Mouse (Mus musculus): ENCODE results near the gene Magi2. TPM values are rescaled to one million over a fixed set of nuclear protein-coding genes. Genes with fewer than 3 reads are reported as not detected.
"Not testable (repeated sequence)": the region's sequence is repeated elsewhere in the genome, so short reads cannot be mapped to it uniquely, and the experiment has no call there.

Magi2 gene
- polyA plus RNA-seq, 1 experiment from 2014 or later = 3.0 TPM

DNA sequence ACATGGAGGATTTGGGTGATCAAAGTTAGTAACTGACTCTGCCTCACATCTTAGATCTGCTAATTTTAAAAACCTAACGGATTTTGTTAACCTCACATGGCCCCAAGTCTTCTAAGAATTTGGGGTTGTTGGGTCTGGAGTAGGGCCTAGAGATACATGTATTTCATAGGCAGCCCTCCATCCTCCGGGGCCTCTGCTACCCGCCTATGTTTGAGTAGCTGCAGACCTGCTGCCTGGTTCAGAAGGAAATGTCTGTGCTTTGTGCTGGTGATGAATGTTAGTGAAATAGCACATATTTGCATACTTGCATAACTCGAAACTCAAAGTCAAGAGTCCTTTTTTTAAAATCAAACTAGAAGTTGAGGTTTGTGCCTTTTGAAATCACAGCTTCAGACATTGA lies 319.6 kb downstream of the Magi2 start:
- Histone ChIP-seq H3K9me3 (replicated peaks; ENCODE audit: control insufficient read depth, low read length) (no peaks in the 10 kb centered on the region), H3K4me1 (ENCODE audit: control insufficient read depth, insufficient read depth, low read length) (no peaks in the 10 kb centered on the region), H3K36me3 (replicated peaks; ENCODE audit: control insufficient read depth, insufficient read depth, low read depth, low read length) (no peaks in the 10 kb centered on the region), H3K4me3 (ENCODE audit: low read depth, low read length) (no peak overlapping the region), H3K27me3 (ENCODE audit: control insufficient read depth, insufficient read depth, low read length) (no peaks in the 10 kb centered on the region), H3K27ac (replicated peaks; ENCODE audit: low read depth, low read length) (no peak overlapping the region), H3K9ac (replicated peaks; ENCODE audit: low read length) (no peak overlapping the region), H3K4me2 (ENCODE audit: low read depth, low read length) (no peak overlapping the region)
- WGBS = 78% methylated on average over 4 of the region's 4 CpGs
- DNase-seq (ENCODE audit: low spot score) (no peak), ATAC-seq (replicated peaks; ENCODE audit: insufficient number of reproducible peaks, low FRiP score, low TSS enrichment, low read depth) (no peak)

DNA sequence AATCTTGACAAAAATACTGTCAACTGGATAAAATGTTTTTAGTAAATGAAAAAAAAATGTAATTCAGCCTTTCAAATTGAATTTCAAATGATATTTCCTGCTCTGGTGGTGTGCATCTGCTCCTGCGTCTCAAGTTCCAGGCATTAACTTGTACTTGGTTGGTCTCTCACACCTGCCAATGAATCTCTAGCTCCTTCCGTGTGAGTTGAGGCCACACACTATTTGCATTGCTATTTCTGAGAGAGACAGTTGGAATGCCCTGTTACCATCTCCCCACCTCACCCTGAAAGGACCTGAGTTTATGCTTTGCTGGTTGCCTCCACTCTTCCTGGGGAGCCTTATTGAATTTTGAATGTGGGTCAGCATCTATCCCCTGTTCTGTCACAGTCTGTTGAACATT lies 320.1 kb downstream of the Magi2 start:
- Histone ChIP-seq H3K9me3 (replicated peaks; ENCODE audit: control insufficient read depth, low read length) (no peaks in the 10 kb centered on the region), H3K27ac (replicated peaks; ENCODE audit: low read depth, low read length) (no peak overlapping the region), H3K4me1 (ENCODE audit: control insufficient read depth, insufficient read depth, low read length) (no peaks in the 10 kb centered on the region), H3K9ac (replicated peaks; ENCODE audit: low read length) (no peak overlapping the region), H3K36me3 (replicated peaks; ENCODE audit: control insufficient read depth, insufficient read depth, low read depth, low read length) (no peaks in the 10 kb centered on the region), H3K4me2 (ENCODE audit: low read depth, low read length) (no peak overlapping the region), H3K27me3 (ENCODE audit: control insufficient read depth, insufficient read depth, low read length) (no peaks in the 10 kb centered on the region), H3K4me3 (ENCODE audit: low read depth, low read length) (no peak overlapping the region)
- no peak for DNase-seq (ENCODE audit: low spot score)
- WGBS = 79% methylated on average over 2 of the region's 2 CpGs
- ATAC-seq (replicated peaks; ENCODE audit: insufficient number of reproducible peaks, low FRiP score, low TSS enrichment, low read depth) = no peak

DNA sequence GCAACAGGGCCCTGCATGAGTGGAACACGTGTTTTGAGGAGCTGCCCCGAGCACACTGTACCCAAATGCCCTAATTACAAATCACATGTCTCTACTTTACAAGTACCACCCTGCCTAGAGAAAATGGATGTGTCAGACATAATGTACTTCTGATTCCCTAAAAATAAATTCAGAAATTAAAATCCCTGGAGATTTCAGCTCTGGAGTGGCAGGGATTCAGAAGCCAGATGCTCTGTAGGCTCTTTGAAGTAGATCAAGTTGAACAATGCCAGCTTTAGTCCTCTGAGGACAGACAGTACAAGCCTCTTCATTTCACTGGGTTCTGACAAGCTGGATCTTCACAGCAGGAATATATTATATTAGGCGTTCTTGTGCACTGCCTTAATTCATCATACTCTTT lies 326.7 kb downstream of the Magi2 start:
- WGBS = 77% methylated on average over 3 of the region's 3 CpGs
- Histone ChIP-seq H3K27ac (replicated peaks; ENCODE audit: low read depth, low read length) (no peak overlapping the region), H3K36me3 (replicated peaks; ENCODE audit: control insufficient read depth, insufficient read depth, low read depth, low read length) (no peaks in the 10 kb centered on the region), H3K4me3 (ENCODE audit: low read depth, low read length) (no peak overlapping the region), H3K27me3 (ENCODE audit: control insufficient read depth, insufficient read depth, low read length) (no peaks in the 10 kb centered on the region), H3K4me2 (ENCODE audit: low read depth, low read length) (no peak overlapping the region), H3K4me1 (ENCODE audit: control insufficient read depth, insufficient read depth, low read length) (no peaks in the 10 kb centered on the region), H3K9me3 (replicated peaks; ENCODE audit: control insufficient read depth, low read length) (no peaks in the 10 kb centered on the region), H3K9ac (replicated peaks; ENCODE audit: low read length) (no peak overlapping the region)
- DNase-seq (ENCODE audit: low spot score) = no peak
- no peak for ATAC-seq (replicated peaks; ENCODE audit: insufficient number of reproducible peaks, low FRiP score, low TSS enrichment, low read depth)

DNA sequence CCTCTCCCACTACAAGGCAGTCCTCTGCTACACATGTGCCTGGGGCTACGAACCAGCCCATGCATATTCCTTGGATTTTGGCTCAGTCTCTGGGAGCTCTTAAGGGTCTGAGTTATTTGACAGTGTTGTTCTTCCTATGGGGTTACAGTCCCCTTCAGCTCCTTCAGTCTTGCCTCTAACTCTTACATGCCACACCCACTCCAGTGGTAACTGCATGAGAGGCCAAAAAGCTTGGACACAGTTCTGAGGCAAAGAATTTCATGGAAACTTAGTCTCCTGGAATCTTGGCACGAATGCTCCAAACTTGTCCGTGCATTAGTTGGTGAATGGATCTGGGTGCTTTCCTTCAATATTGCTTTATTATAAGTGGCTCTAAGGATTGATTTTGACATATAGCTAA lies 338.8 kb downstream of the Magi2 start:
- Histone ChIP-seq H3K9me3 (replicated peaks; ENCODE audit: control insufficient read depth, low read length) (no peaks in the 10 kb centered on the region), H3K4me2 (ENCODE audit: low read depth, low read length) (no peak overlapping the region), H3K27ac (replicated peaks; ENCODE audit: low read depth, low read length) (no peak overlapping the region), H3K36me3 (replicated peaks; ENCODE audit: control insufficient read depth, insufficient read depth, low read depth, low read length) (no peaks in the 10 kb centered on the region), H3K27me3 (ENCODE audit: control insufficient read depth, insufficient read depth, low read length) (no peaks in the 10 kb centered on the region), H3K4me1 (ENCODE audit: control insufficient read depth, insufficient read depth, low read length) (no peaks in the 10 kb centered on the region), H3K4me3 (ENCODE audit: low read depth, low read length) (no peak overlapping the region), H3K9ac (replicated peaks; ENCODE audit: low read length) (no peak overlapping the region)
- 75% methylated on average over 3 of the region's 3 CpGs for WGBS
- no peak for DNase-seq (ENCODE audit: low spot score)
- no peak for ATAC-seq (replicated peaks; ENCODE audit: insufficient number of reproducible peaks, low FRiP score, low TSS enrichment, low read depth)

DNA sequence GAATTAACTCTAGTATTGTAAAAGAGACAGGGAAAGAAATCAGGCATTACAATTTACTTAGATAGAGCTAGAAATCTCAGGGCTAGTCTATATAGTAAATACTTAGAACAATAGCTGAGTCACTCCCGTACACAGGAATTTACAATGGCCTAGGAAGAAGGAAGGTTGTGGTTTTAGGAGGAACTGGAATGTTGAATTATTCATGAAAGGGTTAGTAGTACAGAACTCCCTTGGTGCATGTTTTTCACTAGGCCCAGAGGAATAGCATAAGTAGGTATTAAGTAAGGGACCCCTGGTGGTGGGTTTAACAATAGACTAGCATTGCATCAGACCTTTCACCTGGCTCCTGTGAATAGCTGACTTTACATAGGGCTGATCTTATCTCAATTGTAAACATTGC lies 339.3 kb downstream of the Magi2 start:
- H3K27ac ChIP-seq (replicated peaks; ENCODE audit: low read depth, low read length); DNase-seq (ENCODE audit: low spot score); H3K4me3 ChIP-seq (ENCODE audit: low read depth, low read length); H3K36me3 ChIP-seq (replicated peaks; ENCODE audit: control insufficient read depth, insufficient read depth, low read depth, low read length); H3K27me3 ChIP-seq (ENCODE audit: control insufficient read depth, insufficient read depth, low read length); H3K9ac ChIP-seq (replicated peaks; ENCODE audit: low read length); H3K9me3 ChIP-seq (replicated peaks; ENCODE audit: control insufficient read depth, low read length); H3K4me2 ChIP-seq (ENCODE audit: low read depth, low read length); ATAC-seq (replicated peaks; ENCODE audit: insufficient number of reproducible peaks, low FRiP score, low TSS enrichment, low read depth); H3K4me1 ChIP-seq (ENCODE audit: control insufficient read depth, insufficient read depth, low read length): not testable (repeated sequence)
- 67% methylated on average over 1 of the region's 1 CpGs for whole genome bisulfite sequencing

DNA sequence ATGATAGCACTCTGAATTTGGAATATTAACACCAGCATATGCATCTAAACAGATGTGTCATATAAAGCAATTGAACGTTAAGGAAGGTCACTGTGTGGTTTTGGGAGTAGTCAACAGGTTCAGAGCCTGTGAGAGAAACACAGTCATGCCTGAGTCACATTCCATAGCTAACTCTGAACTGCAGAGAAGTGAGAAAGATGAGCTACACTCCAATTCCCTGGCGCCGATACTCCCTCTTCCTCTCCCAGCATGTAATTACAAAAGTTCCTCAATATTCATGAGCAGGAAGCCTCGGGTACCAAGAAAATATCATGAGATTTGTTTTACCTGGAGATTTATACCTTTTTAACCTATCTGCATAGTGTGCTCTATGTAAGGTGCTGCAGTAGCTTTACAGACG lies 380.9 kb downstream of the Magi2 start:
- Histone ChIP-seq H3K9me3 (replicated peaks; ENCODE audit: control insufficient read depth, low read length) (no peaks in the 10 kb centered on the region), H3K4me3 (ENCODE audit: low read depth, low read length) (no peak overlapping the region), H3K9ac (replicated peaks; ENCODE audit: low read length) (no peak overlapping the region), H3K27ac (replicated peaks; ENCODE audit: low read depth, low read length) (no peak overlapping the region), H3K4me2 (ENCODE audit: low read depth, low read length) (no peak overlapping the region), H3K27me3 (ENCODE audit: control insufficient read depth, insufficient read depth, low read length) (no peaks in the 10 kb centered on the region), H3K36me3 (replicated peaks; ENCODE audit: control insufficient read depth, insufficient read depth, low read depth, low read length) (no peaks in the 10 kb centered on the region), H3K4me1 (ENCODE audit: control insufficient read depth, insufficient read depth, low read length) (no peaks in the 10 kb centered on the region)
- DNase-seq (ENCODE audit: low spot score) = no peak
- no peak for ATAC-seq (replicated peaks; ENCODE audit: insufficient number of reproducible peaks, low FRiP score, low TSS enrichment, low read depth)
- 76% methylated on average over 5 of the region's 5 CpGs for WGBS

DNA sequence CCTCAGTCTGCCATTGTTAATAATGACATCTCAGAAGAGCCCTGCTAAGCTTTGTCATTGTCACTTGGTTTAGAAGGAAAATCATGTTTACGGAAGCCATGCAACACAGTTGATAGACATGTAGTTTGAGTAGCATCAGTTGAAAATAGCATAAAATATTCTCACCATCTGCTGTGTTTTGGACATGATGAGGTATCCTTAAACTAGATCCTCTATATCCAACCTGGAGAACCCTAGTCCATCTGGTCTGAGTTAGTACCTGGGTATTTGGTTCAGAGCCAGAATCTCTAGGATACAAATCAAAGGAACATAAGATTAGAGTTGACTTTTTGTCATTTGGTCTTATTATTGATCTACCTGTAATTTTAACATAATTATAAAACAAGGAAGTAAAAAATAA lies 385.0 kb downstream of the Magi2 start:
- Histone ChIP-seq H3K4me2 (ENCODE audit: low read depth, low read length) (no peak overlapping the region), H3K4me3 (ENCODE audit: low read depth, low read length) (no peak overlapping the region), H3K27me3 (ENCODE audit: control insufficient read depth, insufficient read depth, low read length) (no peaks in the 10 kb centered on the region), H3K36me3 (replicated peaks; ENCODE audit: control insufficient read depth, insufficient read depth, low read depth, low read length) (no peaks in the 10 kb centered on the region), H3K9ac (replicated peaks; ENCODE audit: low read length) (no peak overlapping the region), H3K9me3 (replicated peaks; ENCODE audit: control insufficient read depth, low read length) (no peaks in the 10 kb centered on the region), H3K4me1 (ENCODE audit: control insufficient read depth, insufficient read depth, low read length) (no peaks in the 10 kb centered on the region), H3K27ac (replicated peaks; ENCODE audit: low read depth, low read length) (no peak overlapping the region)
- ATAC-seq (replicated peaks; ENCODE audit: insufficient number of reproducible peaks, low FRiP score, low TSS enrichment, low read depth) (no peak), DNase-seq (ENCODE audit: low spot score) (no peak)
- WGBS = 89% methylated on average over 1 of the region's 1 CpGs

DNA sequence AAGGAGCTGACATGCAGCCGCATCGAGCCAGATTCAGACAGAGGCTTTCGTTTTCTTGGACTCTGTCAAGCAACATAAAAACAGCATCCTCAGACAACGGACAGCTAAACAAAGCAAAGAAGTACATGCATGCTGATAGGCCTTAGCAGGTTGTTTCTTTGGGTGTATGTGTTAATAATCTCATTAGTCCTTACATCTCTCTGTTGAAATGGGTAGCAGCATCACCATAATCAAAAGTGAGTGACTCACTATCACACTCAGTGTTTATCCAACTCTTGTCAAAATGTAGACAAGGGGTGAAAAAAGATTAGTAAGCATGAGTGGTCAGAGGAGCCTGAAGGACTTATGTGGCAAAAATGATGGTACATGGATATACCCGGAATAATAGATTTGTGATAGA lies 394.8 kb downstream of the Magi2 start:
- 83% methylated on average over 5 of the region's 5 CpGs for WGBS
- no peak overlapping the region for H3K4me2 ChIP-seq (ENCODE audit: low read depth, low read length)
- ATAC-seq (replicated peaks; ENCODE audit: insufficient number of reproducible peaks, low FRiP score, low TSS enrichment, low read depth) = no peak

DNA sequence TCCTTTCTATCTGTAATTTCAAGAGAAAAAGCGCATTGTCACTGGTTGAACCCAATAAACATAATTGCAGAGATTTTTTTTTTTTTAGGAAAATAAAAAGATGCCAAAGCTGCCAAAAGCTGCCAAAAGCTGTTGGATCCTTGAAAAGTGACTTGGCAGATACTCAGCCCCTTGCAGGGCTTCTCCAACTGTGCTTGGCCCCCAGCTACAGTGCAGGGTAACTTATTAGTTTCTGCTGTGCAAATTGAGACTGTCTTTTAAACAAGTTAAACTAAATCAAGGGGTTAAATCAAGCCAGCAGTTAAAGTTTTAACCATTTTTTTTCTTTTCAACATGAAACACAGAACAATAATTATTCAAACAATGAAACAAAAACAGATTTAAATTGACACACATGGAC lies 407.1 kb downstream of the Magi2 start:
- ATAC-seq (replicated peaks; ENCODE audit: insufficient number of reproducible peaks, low FRiP score, low TSS enrichment, low read depth) (no peak), DNase-seq (ENCODE audit: low spot score) (no peak)
- Histone ChIP-seq H3K4me1 (ENCODE audit: control insufficient read depth, insufficient read depth, low read length) (no peaks in the 10 kb centered on the region), H3K27ac (replicated peaks; ENCODE audit: low read depth, low read length) (no peak overlapping the region), H3K9ac (replicated peaks; ENCODE audit: low read length) (no peak overlapping the region), H3K4me3 (ENCODE audit: low read depth, low read length) (no peak overlapping the region), H3K27me3 (ENCODE audit: control insufficient read depth, insufficient read depth, low read length) (no peaks in the 10 kb centered on the region), H3K4me2 (ENCODE audit: low read depth, low read length) (no peak overlapping the region), H3K9me3 (replicated peaks; ENCODE audit: control insufficient read depth, low read length) (no peaks in the 10 kb centered on the region), H3K36me3 (replicated peaks; ENCODE audit: control insufficient read depth, insufficient read depth, low read depth, low read length) (no peaks in the 10 kb centered on the region)
- WGBS = 94% methylated on average over 1 of the region's 1 CpGs

More for the DNA sequence above, 394.8 kb downstream of the Magi2 start:
- Histone ChIP-seq H3K9ac (replicated peaks; ENCODE audit: low read length) (no peak overlapping the region), H3K36me3 (replicated peaks; ENCODE audit: control insufficient read depth, insufficient read depth, low read depth, low read length) (no peaks in the 10 kb centered on the region), H3K9me3 (replicated peaks; ENCODE audit: control insufficient read depth, low read length) (no peaks in the 10 kb centered on the region), H3K4me3 (ENCODE audit: low read depth, low read length) (no peak overlapping the region), H3K27me3 (ENCODE audit: control insufficient read depth, insufficient read depth, low read length) (no peaks in the 10 kb centered on the region), H3K27ac (replicated peaks; ENCODE audit: low read depth, low read length) (no peak overlapping the region), H3K4me1 (ENCODE audit: control insufficient read depth, insufficient read depth, low read length) (no peaks in the 10 kb centered on the region)
- DNase-seq (ENCODE audit: low spot score) = no peak
